Mouse (Mus musculus) heart, adult 18-20 months (tissue): ENCODE measurements around the gene Gm21974. TPM values are rescaled to one million over a fixed set of nuclear protein-coding genes. Genes with fewer than 3 reads are reported as not detected.

ENCODE experiments used
- total RNA-seq, 2 experiments: library from RNA; stranded (reverse); gene quantifications; 2 replicates each; pipeline ENCODE4 v1.2.3; 2021

The Gm21974 gene
- total RNA-seq, 2 experiments from 2014 or later, result 0.27 TPM; not detected in 1

Other genes starting within 250 kb of the Gm21974 start
- gene Bcl7c, start 186.5 kb downstream of the Gm21974 start, total RNA-seq, result 10 to 100 TPM; 34.1 to 35.4 TPM
- gene Ctf1, start 182.7 kb downstream of the Gm21974 start, total RNA-seq, result 1 to 10 TPM; 8.8 to 9.7 TPM
- not detected for gene Ctf2, start 163.3 kb downstream of the Gm21974 start, total RNA-seq
- 1 to 10 TPM; 3.3 to 4.0 TPM for gene Fbxl19, start 150.9 kb downstream of the Gm21974 start, total RNA-seq
- 10 to 100 TPM; 20.5 to 26.4 TPM for gene Orai3, start 125.6 kb downstream of the Gm21974 start, total RNA-seq
- 10 to 100 TPM; 15.8 to 19.5 TPM for gene Setd1a, start 118.8 kb downstream of the Gm21974 start, total RNA-seq
- gene Gm49388, start 109.8 kb downstream of the Gm21974 start, total RNA-seq, result 1 to 10 TPM; 2.5 to 2.6 TPM
- 10 to 100 TPM; 10.8 to 13.9 TPM for gene Hsd3b7, start 94.8 kb downstream of the Gm21974 start, total RNA-seq
- 10 to 100 TPM; 66.5 to 67.0 TPM for gene Stx4a, start 71.2 kb downstream of the Gm21974 start, total RNA-seq
- under 1 TPM; 0.30 to 0.72 TPM for gene Stx1b, start 70.9 kb downstream of the Gm21974 start, total RNA-seq
- gene Zfp646, start 19.2 kb downstream of the Gm21974 start, total RNA-seq, result 10 to 100 TPM; 16.7 to 17.9 TPM
- 1 to 10 TPM; 3.4 to 4.1 TPM for gene Zfp668, start 18.6 kb downstream of the Gm21974 start, total RNA-seq
- 1 to 10 TPM in 1 of 2 experiments, under 1 TPM in 1; 0.52 to 1.3 TPM for gene Prss53, start 4.5 kb downstream of the Gm21974 start, total RNA-seq
- 10 to 100 TPM; 19.3 to 20.8 TPM for gene Vkorc1, start 163 bp upstream of the Gm21974 start, total RNA-seq
- 100 to 1,000 TPM; 119 to 128 TPM for gene Bckdk, start 8.6 kb upstream of the Gm21974 start, total RNA-seq
- gene Kat8, start 17.1 kb upstream of the Gm21974 start, total RNA-seq, result 10 to 100 TPM; 14.1 to 14.6 TPM
- under 1 TPM in 1 of 2 experiments, not detected in 1; 0.26 TPM for gene Prss8, start 34.6 kb upstream of the Gm21974 start, total RNA-seq
- gene Prss36, start 51.3 kb upstream of the Gm21974 start, total RNA-seq, result 1 to 10 TPM; 8.5 to 9.3 TPM
- 100 to 1,000 TPM; 108 to 156 TPM for gene Fus, start 72.0 kb upstream of the Gm21974 start, total RNA-seq
- gene Pycard, start 98.4 kb upstream of the Gm21974 start, total RNA-seq, result 10 to 100 TPM in 1 of 2 experiments, 1 to 10 TPM in 1; 9.0 to 10.5 TPM
- gene Trim72, start 108.5 kb upstream of the Gm21974 start, total RNA-seq, result 100 to 1,000 TPM; 279 to 317 TPM
- gene Itgam, start 167.2 kb upstream of the Gm21974 start, total RNA-seq, result 1 to 10 TPM; 5.4 to 6.0 TPM
- gene Gm49368, start 167.2 kb upstream of the Gm21974 start, total RNA-seq, result not detected
- under 1 TPM; 0.30 to 0.51 TPM for gene Itgax, start 234.1 kb upstream of the Gm21974 start, total RNA-seq